Mouse (Mus musculus) embryonic fibroblast, embryonic 13.5 days (primary cell): ENCODE data around the gene Cipc.

Source experiments
- CTCF ChIP-seq: IDR thresholded peaks from 2 replicates; pipeline ENCODE4 v1.5.1; 2011; ENCODE audit warnings: mild to moderate bottlenecking, control low read depth, low read length, moderate library complexity, borderline replicate concordance; ENCODE audit not compliant: insufficient read depth
- POLR2A ChIP-seq: IDR thresholded peaks from 2 replicates; pipeline ENCODE4 v1.6.1; 2011; ENCODE audit warnings: low read depth, mild to moderate bottlenecking, control low read depth, low read length, moderate library complexity

GRCm38 (mm10) chr12:86955894-86956293 is 9.1 kb downstream of the Cipc start:
- TF ChIP-seq CTCF (no peak), POLR2A (no peak)
